Mouse (Mus musculus) heart, adult 2 months (tissue): ENCODE results near the gene Dctn3. TPM values are rescaled to one million over a fixed set of nuclear protein-coding genes. Genes with fewer than 3 reads are reported as not detected.
"Not testable (repeated sequence)": the region's sequence is repeated elsewhere in the genome, so short reads cannot be mapped to it uniquely, and the experiment has no call there.

ENCODE experiments used
- DNase-seq, 2 experiments: peaks; one replicate each; pipeline ENCODE4 v3.0.0; 2021
- H3K27ac ChIP-seq: fragments of 200-600 bp; 2 replicates; pipeline ENCODE4 v1.8.1; 2022
- H3K27me3 ChIP-seq: fragments of 200-500 bp; 2 replicates; pipeline ENCODE4 v1.6.1; 2012; ENCODE audit warnings: mild to moderate bottlenecking, low read length, inconsistent platforms, mixed read lengths; ENCODE audit not compliant: control insufficient read depth, insufficient read depth
- H3K36me3 ChIP-seq: fragments of 200-500 bp; 2 replicates; pipeline ENCODE4 v1.6.1; 2012; ENCODE audit warnings: low read length, inconsistent platforms; ENCODE audit not compliant: control insufficient read depth, insufficient read depth
- H3K4me1 ChIP-seq: fragments of 200-500 bp; 2 replicates; pipeline ENCODE4 v1.6.1; 2011; ENCODE audit warnings: low read length; ENCODE audit not compliant: control insufficient read depth, insufficient read depth
- H3K4me3 ChIP-seq: fragments of 200-600 bp; 2 replicates; pipeline ENCODE4 v1.8.1; 2022
- H3K79me2 ChIP-seq: fragments of 200-500 bp; replicated peaks from 2 replicates; pipeline ENCODE4 v1.6.1; 2012; ENCODE audit warnings: mild to moderate bottlenecking, inconsistent platforms, low read length, moderate library complexity, mixed read lengths; ENCODE audit not compliant: control insufficient read depth, insufficient read depth
- H3K9ac ChIP-seq: fragments of 200-500 bp; 2 replicates; pipeline ENCODE4 v1.6.1; 2012; ENCODE audit warnings: low read depth, mild to moderate bottlenecking, control low read depth, inconsistent platforms, low read length, mixed read lengths
- CTCF ChIP-seq: fragments of 200-600 bp; IDR thresholded peaks from 2 replicates; pipeline ENCODE4 v1.8.1; 2022; ENCODE audit warnings: antibody characterized with exemption, mild to moderate bottlenecking, moderate library complexity
- EP300 ChIP-seq: fragments of 200-500 bp; IDR thresholded peaks from 2 replicates; pipeline ENCODE4 v1.6.1; 2011; ENCODE audit warnings: low read depth, low read length, control low read depth; ENCODE audit not compliant: insufficient read depth
- POLR2A ChIP-seq: fragments of 200-500 bp; IDR thresholded peaks from 2 replicates; pipeline ENCODE4 v1.6.1; 2011; ENCODE audit warnings: mild to moderate bottlenecking, low read depth, low read length, control low read depth; ENCODE audit not compliant: insufficient read depth
- WGBS: fragments of 180-500 bp; shearing (Covaris S2); methylation state at CpG from one replicate; pipeline ENCODE4 v1.1.7; 2018; 5-methylcytosine and 5-hydroxymethylcytosine counted together
- intact Hi-C: fragments of 180-260 bp; cut with DNase I; formaldehyde crosslinking; loops from one replicate; pipeline ENCODE4 v1.15.1; 2025
- long read RNA-seq: library from polyadenylated mRNA; stranded (forward); transcript quantifications from one replicate; pipeline ENCODE4 v2.0.0, GENCODE M21; 2021
- polyA plus RNA-seq: library from polyadenylated mRNA; depleted of rRNA; stranded (reverse); fragments of >200 nt; gene quantifications from 2 replicates; pipeline ENCODE4 v1.2.3, GENCODE M21; 2012; rRNA removed
- total RNA-seq, 2 experiments: library from RNA; stranded (reverse); gene quantifications; 2 replicates each; pipeline ENCODE4 v1.2.3; 2021

Dctn3 gene
- total RNA-seq (10 to 100 TPM; 68.4 to 75.7 TPM), polyA plus RNA-seq (49.1 and 54.3 TPM in 2 replicates)
- long read RNA-seq, transcript Dctn3-201 (7 exons, 973 nt), result major isoform, 51 of 53 reads
- long read RNA-seq, partial matches to known transcripts, result 1 of 53 reads
- long read RNA-seq, other reads (novel, unspliced or antisense), result 1 of 53 reads

GRCm38 (mm10) chr4:41722918-41723351 lies at the start of gene Dctn3:
Gene Dctn3, minus strand, starts transcription at chr4:41723170.
- no peak for TF ChIP-seq CTCF
- TF ChIP-seq POLR2A, result peak; percentile 92
- no peak for TF ChIP-seq EP300
- no peaks in the 10 kb centered on the region; the same call in 1 of the 2 replicates for H3K36me3 ChIP-seq

GRCm38 (mm10) chr4:41767301-41767700 lies 44.3 kb upstream of the Dctn3 start:
- DNase-seq, H3K27me3 ChIP-seq, H3K9ac ChIP-seq, H3K4me1 ChIP-seq, intact Hi-C loops, H3K27ac ChIP-seq, H3K79me2 ChIP-seq, H3K36me3 ChIP-seq, H3K4me3 ChIP-seq: not testable (repeated sequence)
- WGBS, result 79% methylated on average over 10 of the region's 10 CpGs

More at GRCm38 (mm10) chr4:41722918-41723351, at the start of gene Dctn3:
- peaks cover 4% of the 10 kb centered on the region for H3K4me1 ChIP-seq
- under 1% methylated on average over 27 of the region's 27 CpGs for whole genome bisulfite sequencing
- H3K4me3 ChIP-seq, result peak within 1 kb of the TSS; percentile 95
- H3K27me3 ChIP-seq, result peaks cover 6% of the 10 kb centered on the region
- intact Hi-C loops, result loop anchor here (2.0 kb wide), 1 partner anchor 14 kb away; no protein-coding TSS in a partner anchor
- H3K79me2 ChIP-seq, result no peaks in the 10 kb centered on the region
- peak within 1 kb of the TSS; percentile 94 for H3K9ac ChIP-seq
- peak within 1 kb of the TSS; percentile 47 for H3K27ac ChIP-seq
- peak; percentile 85 to 91 for DNase-seq

- DNase-seq, H3K79me2 ChIP-seq, H3K27me3 ChIP-seq, H3K27ac ChIP-seq, H3K4me3 ChIP-seq, H3K4me1 ChIP-seq, intact Hi-C loops, H3K9ac ChIP-seq, H3K36me3 ChIP-seq: not testable (repeated sequence)
- WGBS, result 68% methylated on average over 3 of the region's 6 CpGs
Measured at GRCm38 (mm10) chr4:41763176-41763575, 40.2 kb upstream of the Dctn3 start.

- 44% methylated on average over 8 of the region's 8 CpGs for WGBS
- peak; percentile 73 to 79 for DNase-seq
- H3K27me3 ChIP-seq, H3K9ac ChIP-seq, H3K36me3 ChIP-seq, H3K27ac ChIP-seq, H3K4me3 ChIP-seq, H3K79me2 ChIP-seq, intact Hi-C loops, H3K4me1 ChIP-seq: not testable (repeated sequence)
Measured at GRCm38 (mm10) chr4:41762688-41763114, 39.7 kb upstream of the Dctn3 start.

- Histone ChIP-seq H3K9ac (no peak overlapping the region), H3K27ac (peak overlapping the region; percentile 9; the same call in 1 of the 2 replicates), H3K4me3 (no peak overlapping the region), H3K79me2 (no peaks in the 10 kb centered on the region), H3K4me1 (peaks cover 6% of the 10 kb centered on the region), H3K36me3 (no peaks in the 10 kb centered on the region; the same call in 1 of the 2 replicates), H3K27me3 (no peaks in the 10 kb centered on the region)
- no peak for DNase-seq
- intact Hi-C loops, result no loop called here
- 52% methylated on average over 8 of the region's 8 CpGs for WGBS
- TF ChIP-seq POLR2A (no peak), CTCF (no peak), EP300 (no peak)
Measured at GRCm38 (mm10) chr4:41762099-41762687, 39.2 kb upstream of the Dctn3 start.

GRCm38 (mm10) chr4:41761680-41762079 lies 38.7 kb upstream of the Dctn3 start:
- Histone ChIP-seq H3K27ac (peak overlapping the region; percentile 94; the same call in 1 of the 2 replicates), H3K4me1 (peaks cover 6% of the 10 kb centered on the region), H3K79me2 (no peaks in the 10 kb centered on the region), H3K9ac (peak overlapping the region; percentile 40; the same call in 1 of the 2 replicates), H3K36me3 (no peaks in the 10 kb centered on the region; the same call in 1 of the 2 replicates), H3K4me3 (peak overlapping the region; percentile 54; the same call in 1 of the 2 replicates), H3K27me3 (no peaks in the 10 kb centered on the region)
- intact Hi-C loops, result no loop called here
- no peak for TF ChIP-seq EP300
- TF ChIP-seq CTCF, result no peak
- TF ChIP-seq POLR2A, result no peak
- DNase-seq, result no peak
